Mouse (Mus musculus) testis, adult 2 months (tissue): ENCODE measurements at regions not wholly inside any gene's neighbourhood (a gene's known extent, or its start where the extent isn't known, plus 50 kb on each side); places are given as distances from the start of the nearest gene placed in this dataset.

ENCODE experiments used
- CTCF ChIP-seq: fragments of 200-500 bp; IDR thresholded peaks from 2 replicates; pipeline ENCODE4 v1.5.1; 2012; ENCODE audit warnings: low read depth, mild to moderate bottlenecking, inconsistent platforms, low read length, moderate library complexity; ENCODE audit not compliant: control insufficient read depth, insufficient read depth, insufficient replicate concordance
- POLR2A ChIP-seq: fragments of 200-500 bp; IDR thresholded peaks from 2 replicates; pipeline ENCODE4 v1.6.1; 2012; ENCODE audit warnings: low read depth, mild to moderate bottlenecking, inconsistent platforms, low read length, moderate library complexity; ENCODE audit not compliant: control insufficient read depth

DNA sequence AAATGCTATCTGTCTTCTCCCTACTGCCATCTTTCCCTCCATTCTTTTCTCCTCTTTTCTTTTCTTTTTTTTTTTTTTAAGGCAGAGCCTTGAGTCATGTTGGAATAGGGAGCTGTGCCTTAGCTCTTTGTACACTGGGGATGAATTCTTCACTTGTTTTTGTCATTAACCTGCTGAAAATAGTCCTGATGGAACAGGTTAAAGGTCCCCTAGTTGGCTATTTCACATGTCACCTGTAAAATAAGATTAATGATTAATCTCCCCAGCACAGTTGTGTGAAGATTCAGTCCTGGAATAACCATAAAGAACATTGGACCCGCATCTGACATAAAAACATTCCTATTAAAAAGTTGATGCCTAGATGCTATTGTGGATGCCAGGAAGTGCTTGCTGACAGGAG, 428.7 kb upstream of the Cdh6 start:
- TF ChIP-seq POLR2A (no peak), CTCF (no peak)
